Mouse (Mus musculus) hindbrain, embryonic 11.5 days (tissue): ENCODE data around the gene Nxnl1. TPM values are rescaled to one million over a fixed set of nuclear protein-coding genes. Genes with fewer than 3 reads are reported as not detected.

Experiments used
- ATAC-seq: fragments of 200-750 bp; cut with Nextera tagmentation; 2 replicates; pipeline ENCODE4 v1.8.0; 2017; ENCODE audit warnings: mild to moderate bottlenecking, moderate TSS enrichment, moderate library complexity; ENCODE audit not compliant: low FRiP score
- DNase-seq: peaks from one replicate; pipeline ENCODE4 v3.0.0-alpha.2; 2015; ENCODE audit warnings: low spot score
- H3K27ac ChIP-seq: fragments of 300-500 bp; sonication (generic); 2 replicates; pipeline ENCODE4 v1.5.1; 2014; ENCODE audit warnings: mild to moderate bottlenecking, low read depth, low read length
- H3K27me3 ChIP-seq: fragments of 300-500 bp; sonication (generic); 2 replicates; pipeline ENCODE4 v1.6.1; 2014; ENCODE audit warnings: mild to moderate bottlenecking, low read length, moderate library complexity, mixed read lengths; ENCODE audit not compliant: control insufficient read depth, insufficient read depth
- H3K36me3 ChIP-seq: fragments of 300-500 bp; sonication (generic); 2 replicates; pipeline ENCODE4 v1.6.1; 2014; ENCODE audit warnings: mild to moderate bottlenecking, low read length, moderate library complexity, mixed read lengths; ENCODE audit not compliant: control insufficient read depth, insufficient read depth
- H3K4me1 ChIP-seq: fragments of 300-500 bp; sonication (generic); replicated peaks from 2 replicates; pipeline ENCODE4 v1.6.1; 2014; ENCODE audit warnings: low read length, mixed read lengths; ENCODE audit not compliant: control insufficient read depth, insufficient read depth
- H3K4me2 ChIP-seq: fragments of 300-500 bp; sonication (generic); replicated peaks from 2 replicates; pipeline ENCODE4 v1.6.1; 2014; ENCODE audit warnings: mild to moderate bottlenecking, low read depth, low read length
- H3K4me3 ChIP-seq: fragments of 300-500 bp; sonication (generic); 2 replicates; pipeline ENCODE4 v1.5.1; 2014; ENCODE audit warnings: low read depth, low read length
- H3K9ac ChIP-seq: fragments of 300-500 bp; sonication (generic); 2 replicates; pipeline ENCODE4 v1.6.1; 2014; ENCODE audit warnings: low read depth, low read length
- H3K9me3 ChIP-seq: fragments of 300-500 bp; sonication (generic); 2 replicates; pipeline ENCODE4 v1.6.1; 2016; ENCODE audit warnings: low read length; ENCODE audit not compliant: control insufficient read depth
- WGBS: fragments of 180-500 bp; shearing (Covaris S2); extraction: QIAGEN DNeasy Blood & Tissue Kit; methylation state at CpG from one replicate; pipeline ENCODE4 v1.1.7; 2014; 5-methylcytosine and 5-hydroxymethylcytosine counted together
- polyA plus RNA-seq: library from polyadenylated mRNA; unstranded; fragments of >200 nt; fragmentation: Nextera tagmentation; extraction: Ambion mirVana; gene quantifications from 2 replicates; pipeline ENCODE4 v1.2.1, GENCODE M21; 2014

Nxnl1 gene
- polyA plus RNA-seq, 1 experiment from 2014 or later: not detected

GRCm38 (mm10) chr8:71591471-71592373 lies 25.3 kb upstream of the Nxnl1 start, which contains the start of gene Pgls:
Gene Pgls, plus strand, starts transcription at chr8:71592176.
- peak; percentile 98 for DNase-seq
- peaks cover 13% of the 10 kb centered on the region for H3K4me1 ChIP-seq
- under 1% methylated on average over 63 of the region's 71 CpGs for WGBS
- H3K4me2 ChIP-seq: peak within 1 kb of the TSS; percentile 93
- H3K9me3 ChIP-seq: no peaks in the 10 kb centered on the region
- peak within 1 kb of the TSS; percentile 98 for H3K27ac ChIP-seq
- no peaks in the 10 kb centered on the region for H3K27me3 ChIP-seq
- H3K9ac ChIP-seq: peak within 1 kb of the TSS; percentile 93
- peak; percentile 87 for ATAC-seq
- H3K4me3 ChIP-seq: peak within 1 kb of the TSS; percentile 89
- no peaks in the 10 kb centered on the region for H3K36me3 ChIP-seq

- Histone ChIP-seq H3K36me3 (no peaks in the 10 kb centered on the region), H3K27ac (peak overlapping the region; percentile 98; the same call in 1 of the 2 replicates), H3K9me3 (no peaks in the 10 kb centered on the region), H3K4me3 (peak overlapping the region; percentile 89), H3K4me1 (peaks cover 12% of the 10 kb centered on the region), H3K4me2 (peak overlapping the region; percentile 93), H3K27me3 (no peaks in the 10 kb centered on the region), H3K9ac (peak overlapping the region; percentile 93)
- WGBS: 25% methylated on average over 5 of the region's 5 CpGs
- DNase-seq: no peak
- no peak for ATAC-seq
These were observed 24.6 kb upstream of the Nxnl1 start for GRCm38 (mm10) chr8:71591017-71591416.

- no peaks in the 10 kb centered on the region for H3K9me3 ChIP-seq
- no peak overlapping the region for H3K4me3 ChIP-seq
- ATAC-seq (no peak), DNase-seq (no peak)
- H3K27ac ChIP-seq: no peak overlapping the region
- no peaks in the 10 kb centered on the region for H3K36me3 ChIP-seq
- H3K4me2 ChIP-seq: no peak overlapping the region
- H3K4me1 ChIP-seq: peaks cover 12% of the 10 kb centered on the region
- 66% methylated on average over 3 of the region's 3 CpGs for WGBS
- H3K27me3 ChIP-seq: no peaks in the 10 kb centered on the region
- H3K9ac ChIP-seq: no peak overlapping the region
These were observed 22.4 kb upstream of the Nxnl1 start for GRCm38 (mm10) chr8:71588762-71589161.

- no peak overlapping the region for H3K27ac ChIP-seq
- H3K36me3 ChIP-seq: no peaks in the 10 kb centered on the region
- peak; percentile 64 for DNase-seq
- no peaks in the 10 kb centered on the region for H3K9me3 ChIP-seq
- H3K4me3 ChIP-seq: no peak overlapping the region
- whole genome bisulfite sequencing: 88% methylated on average over 2 of the region's 2 CpGs
- H3K4me2 ChIP-seq: no peak overlapping the region
- no peak for ATAC-seq
- no peak overlapping the region for H3K9ac ChIP-seq
- H3K4me1 ChIP-seq: peaks cover 4% of the 10 kb centered on the region
- no peaks in the 10 kb centered on the region for H3K27me3 ChIP-seq
These were observed 20.5 kb upstream of the Nxnl1 start for GRCm38 (mm10) chr8:71586891-71587290.

GRCm38 (mm10) chr8:71580201-71580600 lies 13.8 kb upstream of the Nxnl1 start:
- H3K36me3 ChIP-seq: no peaks in the 10 kb centered on the region
- no peak for DNase-seq
- H3K4me3 ChIP-seq: no peak overlapping the region
- no peaks in the 10 kb centered on the region for H3K4me1 ChIP-seq
- H3K27me3 ChIP-seq: no peaks in the 10 kb centered on the region
- no peak overlapping the region for H3K4me2 ChIP-seq
- H3K9ac ChIP-seq: no peak overlapping the region
- 35% methylated on average over 8 of the region's 9 CpGs for WGBS
- ATAC-seq: no peak
- no peak overlapping the region for H3K27ac ChIP-seq
- no peaks in the 10 kb centered on the region for H3K9me3 ChIP-seq

GRCm38 (mm10) chr8:71579476-71579875 lies 13.1 kb upstream of the Nxnl1 start:
- H3K4me2 ChIP-seq: no peak overlapping the region
- H3K4me3 ChIP-seq: no peak overlapping the region
- no peak overlapping the region for H3K27ac ChIP-seq
- no peak for DNase-seq
- no peaks in the 10 kb centered on the region for H3K36me3 ChIP-seq
- no peaks in the 10 kb centered on the region for H3K4me1 ChIP-seq
- no peaks in the 10 kb centered on the region for H3K27me3 ChIP-seq
- no peak overlapping the region for H3K9ac ChIP-seq
- no peaks in the 10 kb centered on the region for H3K9me3 ChIP-seq
- no peak for ATAC-seq
- 94% methylated on average over 14 of the region's 14 CpGs for WGBS

- Histone ChIP-seq H3K9ac (no peak overlapping the region), H3K27ac (no peak overlapping the region), H3K4me2 (no peak overlapping the region), H3K4me1 (no peaks in the 10 kb centered on the region), H3K4me3 (no peak overlapping the region), H3K27me3 (no peaks in the 10 kb centered on the region), H3K9me3 (no peaks in the 10 kb centered on the region), H3K36me3 (no peaks in the 10 kb centered on the region)
- ATAC-seq (no peak), DNase-seq (no peak)
- WGBS: 77% methylated on average over 1 of the region's 1 CpGs
These were observed 12.6 kb upstream of the Nxnl1 start for GRCm38 (mm10) chr8:71579009-71579408.

GRCm38 (mm10) chr8:71577856-71578387 lies 11.5 kb upstream of the Nxnl1 start:
- no peak overlapping the region for H3K9ac ChIP-seq
- no peaks in the 10 kb centered on the region for H3K36me3 ChIP-seq
- no peak overlapping the region for H3K4me3 ChIP-seq
- H3K4me1 ChIP-seq: no peaks in the 10 kb centered on the region
- no peak overlapping the region for H3K4me2 ChIP-seq
- no peak for DNase-seq
- 78% methylated on average over 4 of the region's 4 CpGs for WGBS
- H3K27me3 ChIP-seq: no peaks in the 10 kb centered on the region
- no peak overlapping the region for H3K27ac ChIP-seq
- ATAC-seq: no peak
- no peaks in the 10 kb centered on the region for H3K9me3 ChIP-seq

- DNase-seq (no peak), ATAC-seq (no peak)
- WGBS: 70% methylated on average over 1 of the region's 1 CpGs
- no peak overlapping the region for H3K27ac ChIP-seq
- no peaks in the 10 kb centered on the region for H3K27me3 ChIP-seq
- no peak overlapping the region for H3K4me2 ChIP-seq
- H3K4me3 ChIP-seq: no peak overlapping the region
- peaks cover 4% of the 10 kb centered on the region; the same call in 1 of the 2 replicates for H3K4me1 ChIP-seq
- no peaks in the 10 kb centered on the region for H3K9me3 ChIP-seq
- H3K36me3 ChIP-seq: no peaks in the 10 kb centered on the region
- no peak overlapping the region for H3K9ac ChIP-seq
These were observed 8.6 kb upstream of the Nxnl1 start for GRCm38 (mm10) chr8:71575020-71575419.
